Mouse (Mus musculus) effector memory CD4-positive, alpha-beta T cell, adult 5 months (primary cell): ENCODE measurements around the gene Cfap65. TPM values are rescaled to one million over a fixed set of nuclear protein-coding genes. Genes with fewer than 3 reads are reported as not detected.

Experiments used
- polyA plus RNA-seq: library from polyadenylated mRNA; unstranded; fragments of 100-300 nt; shearing (Covaris generic); gene quantifications from one replicate; pipeline ENCODE4 v1.2.1, GENCODE M21; 2017

The Cfap65 gene
- polyA plus RNA-seq = not detected

GRCm38 (mm10) chr1:74935402-74935801, at the start of gene Cfap65:
Cfap65 (minus strand) TSS chr1:74935599.

GRCm38 (mm10) chr1:74951556-74952210, 16.3 kb upstream of the Cfap65 start, which contains the start of gene Ihh:
Ihh (minus strand) TSS chr1:74951672.

DNA sequence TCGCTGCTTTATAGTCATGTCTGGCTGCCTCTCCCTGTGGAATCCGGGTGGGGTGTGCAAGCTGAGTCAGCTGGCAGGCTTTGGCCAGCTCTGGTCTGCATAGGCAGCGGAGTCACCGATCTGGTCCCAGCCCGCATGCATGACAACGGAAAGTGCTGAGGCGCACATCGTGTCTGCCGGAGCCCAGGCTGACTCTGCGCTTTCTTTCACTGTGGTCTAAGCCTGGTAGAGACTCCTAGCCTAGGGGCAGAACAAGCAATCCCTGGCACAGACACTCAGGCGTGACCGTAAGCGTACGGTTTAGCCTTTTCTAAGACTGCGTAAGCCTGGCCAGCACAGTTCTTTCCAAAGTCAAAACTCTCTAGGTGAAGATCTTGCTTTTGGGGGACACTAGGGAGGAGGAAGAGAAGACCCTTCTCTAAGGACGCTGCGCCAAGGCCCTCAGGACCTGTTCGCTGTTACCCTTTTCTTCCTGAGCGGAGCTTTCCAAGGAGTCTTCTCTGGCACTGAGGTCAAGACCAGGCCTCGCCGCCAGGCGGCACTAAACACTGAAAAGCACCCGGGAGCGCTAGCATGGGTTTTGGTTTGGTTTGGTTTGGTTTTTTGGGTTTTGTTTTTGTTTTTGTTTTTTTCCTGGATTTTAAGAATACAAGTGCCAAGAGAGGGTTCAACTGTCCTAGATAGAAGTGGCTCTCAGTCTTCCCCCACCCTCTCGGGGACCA, 42.1 kb downstream of the Cfap65 start, which contains the start of gene Cryba2:
TSS of gene Cryba2 (minus strand) at position 10 of the 722 bp plus-strand sequence.

DNA sequence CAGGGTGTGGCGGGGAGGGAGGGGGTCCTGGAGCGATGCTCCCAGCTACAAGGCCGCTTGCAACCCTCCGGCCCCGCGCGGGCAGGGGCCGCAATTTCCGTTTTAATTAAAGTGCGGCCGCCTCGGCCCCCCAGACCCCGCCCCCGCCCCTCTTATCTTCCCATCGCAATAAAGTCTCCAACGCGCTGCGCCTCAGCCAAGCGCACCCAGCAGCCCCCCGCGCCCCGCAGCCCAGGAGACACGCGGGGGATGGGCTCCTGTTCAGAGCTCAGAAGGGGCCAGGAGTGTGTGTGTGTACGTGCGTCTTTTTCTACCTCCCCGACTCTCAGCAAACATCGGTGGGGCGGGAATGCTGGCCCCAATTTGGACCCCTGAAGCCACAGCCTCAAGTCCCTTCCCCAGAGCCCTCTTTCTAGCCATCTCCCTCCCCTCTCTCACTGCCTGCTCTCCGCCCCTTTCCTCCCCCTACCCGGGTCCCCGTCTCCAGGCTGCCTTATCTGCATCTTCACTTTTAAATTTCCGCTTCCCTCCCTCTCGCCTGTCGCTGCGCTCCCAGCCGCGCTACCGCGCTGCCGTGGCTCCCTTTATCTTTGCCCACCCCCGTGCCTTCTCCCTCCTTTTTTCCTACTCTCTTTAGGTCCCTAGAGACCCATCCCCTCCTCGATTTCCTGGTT, 49.9 kb downstream of the Cfap65 start, which contains the start of gene Fev:
TSS of gene Fev (minus strand) at position 51 of the 674 bp plus-strand sequence.

GRCm38 (mm10) chr1:74854306-74855056, 80.9 kb downstream of the Cfap65 start, which contains the start of gene Cdk5r2:
Cdk5r2 (plus strand) TSS chr1:74854934.

Other genes with a start within 250 kb of the Cfap65 start
- not detected for gene Cyp27a1, start 222.0 kb downstream of the Cfap65 start, polyA plus RNA-seq
- not detected for gene Prkag3, start 186.4 kb downstream of the Cfap65 start, polyA plus RNA-seq
- gene Wnt6, start 163.7 kb downstream of the Cfap65 start, polyA plus RNA-seq = not detected
- 2.6 TPM for gene Wnt10a, start 144.1 kb downstream of the Cfap65 start, polyA plus RNA-seq
- not detected for gene Cdk5r2, start 80.7 kb downstream of the Cfap65 start, polyA plus RNA-seq
- gene Fev, start 50.2 kb downstream of the Cfap65 start, polyA plus RNA-seq = not detected
- not detected for gene Cryba2, start 42.5 kb downstream of the Cfap65 start, polyA plus RNA-seq
- 0.25 TPM for gene Ihh, start 16.1 kb upstream of the Cfap65 start, polyA plus RNA-seq
- 8.2 TPM for gene Nhej1, start 189.6 kb upstream of the Cfap65 start, polyA plus RNA-seq
- gene Slc23a3, start 198.3 kb upstream of the Cfap65 start, polyA plus RNA-seq = 0.17 TPM
- 172 TPM for gene Cnppd1, start 207.1 kb upstream of the Cfap65 start, polyA plus RNA-seq
- 87.0 TPM for gene Retreg2, start 207.2 kb upstream of the Cfap65 start, polyA plus RNA-seq
- 65.9 TPM for gene Zfand2b, start 233.0 kb upstream of the Cfap65 start, polyA plus RNA-seq
- 5.0 TPM for gene Abcb6, start 244.8 kb upstream of the Cfap65 start, polyA plus RNA-seq